Mouse (Mus musculus): ENCODE results near the gene 5330417C22Rik. TPM values are rescaled to one million over a fixed set of nuclear protein-coding genes. Genes with fewer than 3 reads are reported as not detected.
"Not testable (repeated sequence)": the region's sequence is repeated elsewhere in the genome, so short reads cannot be mapped to it uniquely, and the experiment has no call there.

The 5330417C22Rik gene
- polyA plus RNA-seq, 1 experiment from 2014 or later: not detected

- 82% methylated on average over 3 of the region's 4 CpGs for WGBS (ENCODE audit: missing documents)
These were observed 27.4 kb downstream of the 5330417C22Rik start for GRCm38 (mm10) chr3:108508745-108509474.

GRCm38 (mm10) chr3:108503908-108504307 lies 32.4 kb downstream of the 5330417C22Rik start:
- Histone ChIP-seq H3K79me2 (ENCODE audit: inconsistent target) (no peaks in the 10 kb centered on the region), H3K27ac (no peak overlapping the region), H3K4me3 (ENCODE audit: inconsistent target) (no peak overlapping the region), H3K36me3 (ENCODE audit: inconsistent target) (no peaks in the 10 kb centered on the region)
- 52% methylated on average over 4 of the region's 4 CpGs for WGBS (ENCODE audit: missing documents)

More at GRCm38 (mm10) chr3:108508745-108509474, 27.4 kb downstream of the 5330417C22Rik start:
- Histone ChIP-seq H3K79me2 (ENCODE audit: inconsistent target) (no peaks in the 10 kb centered on the region), H3K27ac (no peak overlapping the region), H3K4me3 (ENCODE audit: inconsistent target) (no peak overlapping the region), H3K36me3 (ENCODE audit: inconsistent target) (no peaks in the 10 kb centered on the region)

GRCm38 (mm10) chr3:108501411-108501810 lies 34.9 kb downstream of the 5330417C22Rik start:
- H3K4me3 ChIP-seq (ENCODE audit: inconsistent target); H3K27ac ChIP-seq; H3K36me3 ChIP-seq (ENCODE audit: inconsistent target); H3K79me2 ChIP-seq (ENCODE audit: inconsistent target): not testable (repeated sequence)
- WGBS (ENCODE audit: missing documents): 81% methylated on average over 3 of the region's 3 CpGs

GRCm38 (mm10) chr3:108499826-108500225 lies 36.5 kb downstream of the 5330417C22Rik start:
- Histone ChIP-seq H3K4me3 (ENCODE audit: inconsistent target) (no peak overlapping the region), H3K36me3 (ENCODE audit: inconsistent target) (no peaks in the 10 kb centered on the region), H3K79me2 (ENCODE audit: inconsistent target) (no peaks in the 10 kb centered on the region), H3K27ac (no peak overlapping the region)
- WGBS (ENCODE audit: missing documents): 92% methylated on average over 8 of the region's 8 CpGs

- no peaks in the 10 kb centered on the region for H3K79me2 ChIP-seq (ENCODE audit: inconsistent target)
- no peaks in the 10 kb centered on the region for H3K36me3 ChIP-seq (ENCODE audit: inconsistent target)
- no peak overlapping the region for H3K27ac ChIP-seq
- no peak overlapping the region for H3K4me3 ChIP-seq (ENCODE audit: inconsistent target)
- WGBS (ENCODE audit: missing documents): 72% methylated on average over 9 of the region's 9 CpGs
These were observed 38.7 kb downstream of the 5330417C22Rik start for GRCm38 (mm10) chr3:108497602-108498001.

GRCm38 (mm10) chr3:108495486-108495885 lies 40.9 kb downstream of the 5330417C22Rik start:
- H3K36me3 ChIP-seq (ENCODE audit: inconsistent target): no peaks in the 10 kb centered on the region
- WGBS (ENCODE audit: missing documents): 74% methylated on average over 4 of the region's 4 CpGs
- no peaks in the 10 kb centered on the region for H3K79me2 ChIP-seq (ENCODE audit: inconsistent target)
- no peak overlapping the region for H3K4me3 ChIP-seq (ENCODE audit: inconsistent target)
- no peak overlapping the region for H3K27ac ChIP-seq

- Histone ChIP-seq H3K4me3 (ENCODE audit: inconsistent target) (no peak overlapping the region), H3K79me2 (ENCODE audit: inconsistent target) (no peaks in the 10 kb centered on the region), H3K27ac (no peak overlapping the region), H3K36me3 (ENCODE audit: inconsistent target) (no peaks in the 10 kb centered on the region)
- WGBS (ENCODE audit: missing documents): 93% methylated on average over 9 of the region's 9 CpGs
These were observed 41.4 kb downstream of the 5330417C22Rik start for GRCm38 (mm10) chr3:108494861-108495474.

- 63% methylated on average over 3 of the region's 3 CpGs for WGBS (ENCODE audit: missing documents)
- no peak overlapping the region for H3K4me3 ChIP-seq (ENCODE audit: inconsistent target)
- no peaks in the 10 kb centered on the region for H3K79me2 ChIP-seq (ENCODE audit: inconsistent target)
- H3K27ac ChIP-seq: no peak overlapping the region
- no peaks in the 10 kb centered on the region for H3K36me3 ChIP-seq (ENCODE audit: inconsistent target)
These were observed 46.4 kb downstream of the 5330417C22Rik start for GRCm38 (mm10) chr3:108489968-108490367.

- H3K4me3 ChIP-seq (ENCODE audit: inconsistent target): no peak overlapping the region
- WGBS (ENCODE audit: missing documents): 88% methylated on average over 4 of the region's 4 CpGs
- H3K27ac ChIP-seq: no peak overlapping the region
- no peaks in the 10 kb centered on the region for H3K36me3 ChIP-seq (ENCODE audit: inconsistent target)
- H3K79me2 ChIP-seq (ENCODE audit: inconsistent target): no peaks in the 10 kb centered on the region
These were observed 51.6 kb downstream of the 5330417C22Rik start for GRCm38 (mm10) chr3:108484749-108485148.

- Histone ChIP-seq H3K27ac (no peak overlapping the region), H3K36me3 (ENCODE audit: inconsistent target) (no peaks in the 10 kb centered on the region), H3K4me3 (ENCODE audit: inconsistent target) (no peak overlapping the region), H3K79me2 (ENCODE audit: inconsistent target) (no peaks in the 10 kb centered on the region)
- WGBS (ENCODE audit: missing documents): 94% methylated on average over 4 of the region's 4 CpGs
These were observed 57.5 kb downstream of the 5330417C22Rik start for GRCm38 (mm10) chr3:108478800-108479199.

- Histone ChIP-seq H3K27ac (no peak overlapping the region), H3K79me2 (ENCODE audit: inconsistent target) (no peaks in the 10 kb centered on the region)
- WGBS (ENCODE audit: missing documents): 77% methylated on average over 14 of the region's 14 CpGs
These were observed 59.3 kb downstream of the 5330417C22Rik start for GRCm38 (mm10) chr3:108476761-108477619.

GRCm38 (mm10) chr3:108475496-108475895 lies 60.8 kb downstream of the 5330417C22Rik start:
- 88% methylated on average over 5 of the region's 5 CpGs for WGBS (ENCODE audit: missing documents)
- Histone ChIP-seq H3K4me3 (ENCODE audit: inconsistent target) (no peak overlapping the region), H3K79me2 (ENCODE audit: inconsistent target) (no peaks in the 10 kb centered on the region)

More at GRCm38 (mm10) chr3:108476761-108477619, 59.3 kb downstream of the 5330417C22Rik start:
- H3K4me3 ChIP-seq (ENCODE audit: inconsistent target): no peak overlapping the region
- H3K36me3 ChIP-seq (ENCODE audit: inconsistent target): no peaks in the 10 kb centered on the region

GRCm38 (mm10) chr3:108474969-108475368 lies 61.4 kb downstream of the 5330417C22Rik start:
- Histone ChIP-seq H3K4me3 (ENCODE audit: inconsistent target) (no peak overlapping the region), H3K79me2 (ENCODE audit: inconsistent target) (no peaks in the 10 kb centered on the region), H3K36me3 (ENCODE audit: inconsistent target) (no peaks in the 10 kb centered on the region), H3K27ac (no peak overlapping the region)
- 93% methylated on average over 7 of the region's 7 CpGs for WGBS (ENCODE audit: missing documents)

More at GRCm38 (mm10) chr3:108475496-108475895, 60.8 kb downstream of the 5330417C22Rik start:
- Histone ChIP-seq H3K27ac (no peak overlapping the region), H3K36me3 (ENCODE audit: inconsistent target) (no peaks in the 10 kb centered on the region)

GRCm38 (mm10) chr3:108467760-108468159 lies 68.6 kb downstream of the 5330417C22Rik start:
- H3K79me2 ChIP-seq (ENCODE audit: inconsistent target): no peaks in the 10 kb centered on the region
- no peak overlapping the region for H3K27ac ChIP-seq
- 60% methylated on average over 8 of the region's 8 CpGs for WGBS (ENCODE audit: missing documents)
- H3K4me3 ChIP-seq (ENCODE audit: inconsistent target): no peak overlapping the region
- H3K36me3 ChIP-seq (ENCODE audit: inconsistent target): no peaks in the 10 kb centered on the region
